Mouse (Mus musculus) midbrain, postnatal 0 days (tissue): ENCODE measurements around the gene Ccdc155. TPM values are rescaled to one million over a fixed set of nuclear protein-coding genes. Genes with fewer than 3 reads are reported as not detected.
A peak's percentile ranks its signal among the peaks of the same experiment; 100 is the strongest.

Experiments
- ATAC-seq: fragments of 200-750 bp; cut with Nextera tagmentation; 2 replicates; pipeline ENCODE4 v1.8.0; 2017; ENCODE audit warnings: moderate number of reproducible peaks, mild to moderate bottlenecking, moderate TSS enrichment, moderate library complexity; ENCODE audit not compliant: low FRiP score
- DNase-seq: peaks from one replicate; pipeline ENCODE4 v3.0.0-alpha.2; 2015; ENCODE audit warnings: low spot score
- H3K27ac ChIP-seq: fragments of 300-500 bp; sonication (generic); 2 replicates; pipeline ENCODE4 v1.5.1; 2014; ENCODE audit warnings: low read depth, mild to moderate bottlenecking, low read length, mixed read lengths
- H3K27me3 ChIP-seq: fragments of 300-500 bp; sonication (generic); 2 replicates; pipeline ENCODE4 v1.6.1; 2014; ENCODE audit warnings: low read length, control low read depth, mixed read lengths; ENCODE audit not compliant: insufficient read depth
- H3K36me3 ChIP-seq: fragments of 300-500 bp; sonication (generic); 2 replicates; pipeline ENCODE4 v1.6.1; 2014; ENCODE audit warnings: low read length, control low read depth, mixed read lengths; ENCODE audit not compliant: insufficient read depth
- H3K4me1 ChIP-seq: fragments of 300-500 bp; sonication (generic); 2 replicates; pipeline ENCODE4 v1.6.1; 2014; ENCODE audit warnings: mild to moderate bottlenecking, control low read depth, antibody characterized with exemption, low read length, mixed read lengths; ENCODE audit not compliant: insufficient read depth
- H3K4me2 ChIP-seq: fragments of 300-500 bp; sonication (generic); 2 replicates; pipeline ENCODE4 v1.6.1; 2014; ENCODE audit warnings: low read depth, mild to moderate bottlenecking, low read length, mixed read lengths; ENCODE audit not compliant: poor library complexity, severe bottlenecking
- H3K4me3 ChIP-seq: fragments of 300-500 bp; sonication (generic); 2 replicates; pipeline ENCODE4 v1.5.1; 2014; ENCODE audit warnings: low read depth, mild to moderate bottlenecking, low read length, moderate library complexity
- H3K9ac ChIP-seq: fragments of 300-500 bp; sonication (generic); replicated peaks from 2 replicates; pipeline ENCODE4 v1.6.1; 2014; ENCODE audit warnings: mild to moderate bottlenecking, low read length, moderate library complexity, mixed read lengths; ENCODE audit not compliant: poor library complexity, severe bottlenecking
- H3K9me3 ChIP-seq: fragments of 300-500 bp; sonication (generic); 2 replicates; pipeline ENCODE4 v1.6.1; 2016; ENCODE audit warnings: low read length, control low read depth
- CTCF ChIP-seq: IDR thresholded peaks from 2 replicates; pipeline ENCODE4 v1.5.1; 2016; ENCODE audit warnings: antibody characterized with exemption, mild to moderate bottlenecking
- WGBS: fragments of 180-500 bp; shearing (Covaris S2); extraction: QIAGEN DNeasy Blood & Tissue Kit; methylation state at CpG from one replicate; pipeline ENCODE4 v1.1.7; 2014; 5-methylcytosine and 5-hydroxymethylcytosine counted together
- polyA plus RNA-seq: library from polyadenylated mRNA; unstranded; fragments of >200 nt; fragmentation: Nextera tagmentation; extraction: Ambion mirVana; gene quantifications from 2 replicates; pipeline ENCODE4 v1.2.1, GENCODE M21; 2015
- total RNA-seq: library from RNA; depleted of rRNA; stranded (reverse); fragments of >200 nt; gene quantifications from 2 replicates; pipeline ENCODE4 v1.2.3, GENCODE M21; 2014

Ccdc155 gene
- total and polyA plus RNA-seq, 2 experiments from 2014 or later = 0.32 to 0.38 TPM

GRCm38 (mm10) chr7:45202654-45203053, 2.0 kb downstream of the Ccdc155 start:
- no peak overlapping the region for H3K9ac ChIP-seq
- no peak overlapping the region for H3K4me2 ChIP-seq
- TF ChIP-seq CTCF = no peak
- no peak overlapping the region for H3K4me3 ChIP-seq
- no peak overlapping the region for H3K27ac ChIP-seq
- H3K4me1 ChIP-seq = no peaks in the 10 kb centered on the region
- H3K9me3 ChIP-seq = no peaks in the 10 kb centered on the region
- no peak for ATAC-seq
- no peaks in the 10 kb centered on the region for H3K27me3 ChIP-seq
- 58% methylated on average over 9 of the region's 10 CpGs for WGBS
- no peaks in the 10 kb centered on the region for H3K36me3 ChIP-seq
- no peak for DNase-seq

GRCm38 (mm10) chr7:45198961-45199360, 5.7 kb downstream of the Ccdc155 start:
- Histone ChIP-seq H3K4me3 (no peak overlapping the region), H3K27ac (no peak overlapping the region), H3K9ac (no peak overlapping the region), H3K4me2 (no peak overlapping the region), H3K27me3 (no peaks in the 10 kb centered on the region), H3K36me3 (no peaks in the 10 kb centered on the region), H3K4me1 (no peaks in the 10 kb centered on the region), H3K9me3 (no peaks in the 10 kb centered on the region)
- ATAC-seq (no peak), DNase-seq (no peak)
- WGBS = 83% methylated on average over 11 of the region's 11 CpGs
- no peak for TF ChIP-seq CTCF

GRCm38 (mm10) chr7:45198435-45198834, 6.3 kb downstream of the Ccdc155 start:
- WGBS = 7% methylated on average over 5 of the region's 5 CpGs
- H3K9ac ChIP-seq = no peak overlapping the region

GRCm38 (mm10) chr7:45196994-45197393, 7.7 kb downstream of the Ccdc155 start:
- Histone ChIP-seq H3K4me2 (no peak overlapping the region), H3K36me3 (no peaks in the 10 kb centered on the region), H3K9ac (peak overlapping the region; percentile 24; the same call in 1 of the 2 replicates), H3K27me3 (no peaks in the 10 kb centered on the region), H3K27ac (no peak overlapping the region), H3K9me3 (no peaks in the 10 kb centered on the region), H3K4me3 (no peak overlapping the region), H3K4me1 (no peaks in the 10 kb centered on the region)
- DNase-seq (no peak), ATAC-seq (no peak)
- TF ChIP-seq CTCF = no peak
- 64% methylated on average over 5 of the region's 5 CpGs for WGBS

More at GRCm38 (mm10) chr7:45198435-45198834, 6.3 kb downstream of the Ccdc155 start:
- Histone ChIP-seq H3K27ac (no peak overlapping the region), H3K4me1 (no peaks in the 10 kb centered on the region), H3K36me3 (no peaks in the 10 kb centered on the region), H3K9me3 (no peaks in the 10 kb centered on the region), H3K4me2 (no peak overlapping the region), H3K4me3 (no peak overlapping the region), H3K27me3 (no peaks in the 10 kb centered on the region)
- TF ChIP-seq CTCF = peak; percentile 95
- ATAC-seq (peak; percentile 54; the same call in 1 of the 2 replicates), DNase-seq (peak; percentile 88)

GRCm38 (mm10) chr7:45196176-45196535, 8.5 kb downstream of the Ccdc155 start:
- no peaks in the 10 kb centered on the region for H3K27me3 ChIP-seq
- DNase-seq (no peak), ATAC-seq (no peak)
- H3K4me2 ChIP-seq = no peak overlapping the region
- no peak for TF ChIP-seq CTCF
- WGBS = 81% methylated on average over 4 of the region's 4 CpGs
- no peak overlapping the region for H3K4me3 ChIP-seq
- no peak overlapping the region for H3K9ac ChIP-seq
- no peak overlapping the region for H3K27ac ChIP-seq
- no peaks in the 10 kb centered on the region for H3K4me1 ChIP-seq
- H3K9me3 ChIP-seq = no peaks in the 10 kb centered on the region
- H3K36me3 ChIP-seq = no peaks in the 10 kb centered on the region

- H3K9ac ChIP-seq = no peak overlapping the region
- H3K27ac ChIP-seq = no peak overlapping the region
- H3K36me3 ChIP-seq = no peaks in the 10 kb centered on the region
- no peak overlapping the region for H3K4me2 ChIP-seq
- H3K9me3 ChIP-seq = no peaks in the 10 kb centered on the region
- no peak for DNase-seq
- 61% methylated on average over 13 of the region's 13 CpGs for WGBS
- no peak for ATAC-seq
- no peaks in the 10 kb centered on the region for H3K27me3 ChIP-seq
- no peaks in the 10 kb centered on the region for H3K4me1 ChIP-seq
- H3K4me3 ChIP-seq = no peak overlapping the region
- TF ChIP-seq CTCF = no peak
Observed at GRCm38 (mm10) chr7:45195341-45196175, 9.1 kb downstream of the Ccdc155 start.
